Mouse (Mus musculus): ENCODE results near the gene Olfr1391. TPM values are rescaled to one million over a fixed set of nuclear protein-coding genes. Genes with fewer than 3 reads are reported as not detected.
A peak's percentile ranks its signal among the peaks of the same experiment; 100 is the strongest.

Gene Olfr1391
- polyA plus RNA-seq, 1 experiment from 2014 or later: not detected

DNA sequence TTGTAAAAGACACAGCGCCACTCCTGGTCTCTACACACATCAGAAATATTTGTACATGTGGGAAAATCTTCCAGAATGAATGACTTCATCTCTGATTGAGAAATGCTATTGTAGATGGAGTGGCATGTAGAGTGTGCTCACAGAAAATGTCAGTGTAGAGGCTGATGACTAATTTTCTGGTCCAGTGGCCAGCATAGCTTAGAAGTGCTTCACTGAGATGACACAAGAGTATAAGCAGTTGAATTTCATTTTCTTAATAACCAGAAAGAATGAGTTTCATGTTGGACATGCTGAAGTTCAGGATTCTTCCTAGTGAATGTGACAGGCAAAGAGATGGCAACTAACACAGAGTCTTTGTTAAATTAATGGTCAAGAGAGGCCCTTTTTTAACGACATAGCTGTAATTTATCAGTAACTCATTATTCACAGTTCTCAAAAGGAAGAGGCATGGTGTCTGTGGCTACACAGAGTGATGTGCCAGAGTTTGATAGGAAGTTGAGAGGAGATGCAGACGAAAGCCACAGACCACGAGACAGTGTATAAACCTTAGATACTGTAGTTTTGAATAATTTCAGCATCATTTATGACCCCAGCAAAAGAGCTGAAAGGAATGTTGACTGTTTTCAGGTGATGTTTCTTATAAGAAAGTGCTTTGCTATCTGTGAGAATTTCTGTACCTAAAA lies 14.7 kb downstream of the Olfr1391 start:
- in situ Hi-C loops (cut with MboI; ENCODE audit: low pct_unique_long_range_greater_than_20kb): no loop called here
- DNase-seq (ENCODE audit: low read depth, low spot score): peak; percentile 37
- TF ChIP-seq CTCF (IDR thresholded peaks at IDR 0.05): peak; percentile 26
- ATAC-seq: peak; percentile 100
- CTCF ChIA-PET: no interaction called here
- no peaks in the 10 kb centered on the region for H3K27me3 ChIP-seq
- POLR2A ChIA-PET: no interaction called here

Other genes starting within 250 kb of the Olfr1391 start
- gene Ifi47, start 246.2 kb upstream of the Olfr1391 start, polyA plus RNA-seq (2021): 0.81 TPM
- not detected for gene Olfr1396, start 207.9 kb upstream of the Olfr1391 start, polyA plus RNA-seq (2021)
- not detected for gene Olfr1395, start 180.5 kb upstream of the Olfr1391 start, polyA plus RNA-seq (2021)
- not detected for gene Olfr1394, start 168.4 kb upstream of the Olfr1391 start, polyA plus RNA-seq (2021)
- gene Btnl9, start 135.6 kb upstream of the Olfr1391 start, polyA plus RNA-seq (2021): not detected
- gene Zfp62, start 119.5 kb upstream of the Olfr1391 start, polyA plus RNA-seq (2021): 31.9 TPM
- 81.9 TPM for gene Mgat1, start 78.6 kb upstream of the Olfr1391 start, polyA plus RNA-seq (2021)
- gene Olfr1393, start 44.4 kb upstream of the Olfr1391 start, polyA plus RNA-seq (2021): 0.04 TPM
- 0.14 TPM for gene Olfr1392, start 37.5 kb upstream of the Olfr1391 start, polyA plus RNA-seq (2021)
- gene Olfr10, start 18.0 kb upstream of the Olfr1391 start, polyA plus RNA-seq (2021): 0.08 TPM
- not detected for gene Olfr1390, start 12.4 kb downstream of the Olfr1391 start, polyA plus RNA-seq (2021)
- gene Olfr1389, start 100.3 kb downstream of the Olfr1391 start, polyA plus RNA-seq (2021): not detected
- not detected for gene Olfr1388, start 113.9 kb downstream of the Olfr1391 start, polyA plus RNA-seq (2021)
- not detected for gene Olfr1387, start 132.6 kb downstream of the Olfr1391 start, polyA plus RNA-seq (2021)
- not detected for gene Olfr1386, start 142.3 kb downstream of the Olfr1391 start, polyA plus RNA-seq (2021)
- gene Olfr1385, start 166.3 kb downstream of the Olfr1391 start, polyA plus RNA-seq (2021): not detected
- gene Olfr1384, start 184.0 kb downstream of the Olfr1391 start, polyA plus RNA-seq (2021): 0.26 TPM
- 0.45 TPM for gene Olfr1383, start 196.9 kb downstream of the Olfr1391 start, polyA plus RNA-seq (2021)
- not detected for gene Olfr1382, start 205.5 kb downstream of the Olfr1391 start, polyA plus RNA-seq (2021)
- gene Olfr1381, start 220.7 kb downstream of the Olfr1391 start, polyA plus RNA-seq (2021): not detected
- not detected for gene Olfr1380, start 234.1 kb downstream of the Olfr1391 start, polyA plus RNA-seq (2021)